Mouse (Mus musculus) B cell, adult 2 months (primary cell): ENCODE results near the gene Tnfaip8l2.

Experiments
- DNase-seq, 2 experiments: peaks; one replicate each; pipeline ENCODE4 v3.0.0; 2022

Gene Tnfaip8l2

DNA sequence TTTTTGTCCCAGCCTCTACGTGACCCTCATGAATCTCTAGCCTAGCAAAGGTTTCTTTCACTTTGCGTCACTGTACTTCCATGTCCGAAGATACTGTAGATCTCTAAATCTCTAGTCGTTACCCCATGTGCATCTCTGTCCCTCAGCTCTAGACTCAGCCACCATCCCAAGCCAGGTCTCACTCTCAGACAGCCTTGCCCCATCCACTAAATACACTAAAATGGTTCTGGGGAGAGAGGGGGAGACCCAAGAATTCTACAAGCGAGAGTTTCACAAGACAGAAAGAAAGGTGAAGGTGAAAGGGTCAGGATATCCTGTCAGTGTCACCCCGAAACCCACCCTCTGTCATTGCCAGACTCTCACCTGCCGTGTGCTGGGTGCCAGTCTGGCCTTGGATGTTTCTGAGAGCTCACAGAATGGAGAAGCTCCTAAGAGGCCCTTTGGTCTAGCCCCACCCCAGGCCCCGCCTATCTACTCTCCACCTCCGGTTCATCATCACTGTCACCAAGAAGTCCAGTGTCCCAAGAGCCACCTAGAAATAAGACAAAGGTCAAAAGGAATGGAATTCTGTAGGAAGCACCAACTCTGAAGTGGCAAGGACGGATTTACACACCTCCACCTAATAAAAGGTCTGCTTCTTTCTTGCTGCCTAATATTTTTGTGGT, at the start of gene Tnfaip8l2:
TSS of gene Tnfaip8l2 (minus strand) at position 409 of the 665 bp plus-strand sequence.
- peak; percentile 78 to 82 for DNase-seq

DNA sequence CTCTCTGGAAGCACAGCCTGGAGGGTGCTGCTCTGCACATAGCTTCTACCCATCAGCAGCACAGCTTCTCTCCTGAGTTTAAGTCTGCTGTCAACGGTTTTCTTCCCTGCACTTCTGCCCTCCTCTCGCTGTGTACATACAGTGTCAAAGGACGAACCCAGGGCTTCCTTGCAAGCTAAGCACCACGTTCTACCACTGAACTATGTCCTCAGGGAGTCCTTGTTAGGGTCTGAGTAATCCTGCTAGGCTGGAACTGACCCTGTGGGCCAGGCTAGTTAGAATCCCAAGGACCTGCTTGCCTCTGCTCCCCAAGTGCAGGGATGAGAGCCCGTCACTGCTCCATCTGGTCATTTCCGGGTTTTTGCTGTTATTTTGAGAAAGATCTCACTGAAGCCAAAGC, 44.7 kb upstream of the Tnfaip8l2 start:
- no peak for DNase-seq

GRCm38 (mm10) chr3:95186100-95186499, 43.9 kb upstream of the Tnfaip8l2 start:
- no peak for DNase-seq

DNA sequence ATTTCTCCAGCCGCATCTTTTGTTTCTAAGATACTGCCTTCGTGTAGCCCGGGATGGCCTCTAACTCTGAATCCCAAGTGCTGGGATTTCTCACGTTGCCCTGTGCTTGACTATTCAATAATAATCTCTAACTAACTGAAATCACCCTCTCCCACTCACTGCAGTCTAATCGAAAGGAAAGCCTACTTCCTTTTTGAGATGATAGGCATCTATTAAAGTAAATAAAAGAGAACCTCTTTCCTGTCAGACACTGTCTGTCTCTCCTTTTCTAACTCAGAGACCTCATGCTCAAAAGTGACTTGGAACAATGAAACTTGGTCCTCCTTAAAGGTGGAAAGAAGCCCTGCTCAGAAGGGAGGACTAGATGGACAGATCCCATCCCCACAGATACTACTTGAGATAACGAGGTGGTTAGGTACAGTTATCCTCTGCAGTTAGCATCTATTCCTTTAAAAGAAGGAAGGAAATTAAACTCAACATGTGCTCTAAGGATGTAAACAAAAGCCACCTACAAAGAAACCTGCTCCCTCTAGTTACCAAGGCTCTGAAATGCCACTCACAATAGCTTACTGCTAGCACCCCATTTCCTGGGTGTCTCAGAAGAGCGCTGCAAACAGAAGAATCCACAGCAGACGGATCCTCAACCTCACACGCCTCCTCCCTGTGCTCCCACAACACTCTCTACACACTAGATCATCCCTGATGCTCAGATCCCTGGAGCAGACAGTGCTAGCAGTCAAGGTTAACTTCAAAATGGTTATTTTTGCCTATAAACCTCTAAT, 42.8 kb upstream of the Tnfaip8l2 start:
- DNase-seq: no peak

GRCm38 (mm10) chr3:95181841-95182240, 39.7 kb upstream of the Tnfaip8l2 start:
- no peak for DNase-seq

GRCm38 (mm10) chr3:95179890-95180289, 37.7 kb upstream of the Tnfaip8l2 start:
- no peak for DNase-seq

DNA sequence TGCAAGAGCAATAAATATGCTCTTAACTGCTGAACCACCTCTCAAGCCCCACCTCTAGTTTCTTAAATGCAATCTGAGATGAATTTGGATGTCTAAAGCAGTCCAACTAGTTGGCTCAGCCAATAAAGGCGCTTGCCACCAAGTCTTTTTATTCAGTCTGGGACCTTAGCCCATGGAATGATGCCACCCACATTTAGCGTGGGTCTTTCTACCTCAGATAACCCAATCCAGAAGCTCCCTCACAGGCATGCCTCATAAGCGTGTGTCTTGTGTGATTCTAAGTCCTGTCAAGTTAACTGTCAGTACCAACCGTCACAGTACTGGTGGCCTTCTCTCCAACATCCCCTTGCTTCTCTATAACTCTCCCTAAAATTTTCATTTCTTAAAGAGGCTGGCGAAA, 36.8 kb upstream of the Tnfaip8l2 start:
- DNase-seq: no peak

- DNase-seq: no peak
These were observed 35.4 kb upstream of the Tnfaip8l2 start for GRCm38 (mm10) chr3:95177583-95177982.

- DNase-seq: no peak
These were observed 34.3 kb upstream of the Tnfaip8l2 start for GRCm38 (mm10) chr3:95176500-95176899.

GRCm38 (mm10) chr3:95174011-95174592, 31.9 kb upstream of the Tnfaip8l2 start:
- peak; percentile 89 to 90 for DNase-seq

DNA sequence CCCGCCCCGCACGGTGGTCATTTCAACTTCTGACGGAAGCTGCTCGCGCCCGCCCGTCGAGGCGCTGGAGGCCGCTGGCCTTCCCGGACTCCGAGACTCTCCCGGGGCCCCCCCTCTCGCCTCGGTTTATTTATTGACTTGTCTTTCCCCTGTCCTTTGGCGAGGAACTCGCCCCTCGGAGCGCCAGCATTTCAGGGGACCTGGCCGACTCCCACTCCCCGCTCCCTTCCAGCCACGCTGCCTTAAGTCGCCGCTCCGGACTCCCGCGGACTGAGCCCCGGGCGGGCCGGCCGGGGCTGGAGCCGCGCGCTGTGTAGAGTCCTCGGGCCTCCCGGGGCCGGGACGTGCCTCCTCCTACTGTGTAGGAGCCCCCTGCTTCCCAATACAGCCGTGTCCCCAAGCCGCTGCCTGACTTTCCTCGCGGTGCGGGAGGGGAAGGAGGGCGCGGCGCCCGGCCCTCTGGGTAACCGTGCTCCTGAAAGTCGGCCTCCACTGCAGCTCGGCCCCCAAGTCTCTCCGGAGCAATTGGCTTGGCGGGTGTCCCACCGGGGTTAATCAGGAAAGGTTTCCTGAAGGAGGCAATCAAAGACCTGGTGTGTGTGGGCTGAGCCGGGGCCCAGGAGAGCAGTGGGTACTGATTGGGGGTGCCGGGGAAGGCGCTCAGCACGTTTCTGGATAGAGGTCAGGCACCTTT, 31.2 kb upstream of the Tnfaip8l2 start:
- peak; percentile 31 to 38 for DNase-seq

DNA sequence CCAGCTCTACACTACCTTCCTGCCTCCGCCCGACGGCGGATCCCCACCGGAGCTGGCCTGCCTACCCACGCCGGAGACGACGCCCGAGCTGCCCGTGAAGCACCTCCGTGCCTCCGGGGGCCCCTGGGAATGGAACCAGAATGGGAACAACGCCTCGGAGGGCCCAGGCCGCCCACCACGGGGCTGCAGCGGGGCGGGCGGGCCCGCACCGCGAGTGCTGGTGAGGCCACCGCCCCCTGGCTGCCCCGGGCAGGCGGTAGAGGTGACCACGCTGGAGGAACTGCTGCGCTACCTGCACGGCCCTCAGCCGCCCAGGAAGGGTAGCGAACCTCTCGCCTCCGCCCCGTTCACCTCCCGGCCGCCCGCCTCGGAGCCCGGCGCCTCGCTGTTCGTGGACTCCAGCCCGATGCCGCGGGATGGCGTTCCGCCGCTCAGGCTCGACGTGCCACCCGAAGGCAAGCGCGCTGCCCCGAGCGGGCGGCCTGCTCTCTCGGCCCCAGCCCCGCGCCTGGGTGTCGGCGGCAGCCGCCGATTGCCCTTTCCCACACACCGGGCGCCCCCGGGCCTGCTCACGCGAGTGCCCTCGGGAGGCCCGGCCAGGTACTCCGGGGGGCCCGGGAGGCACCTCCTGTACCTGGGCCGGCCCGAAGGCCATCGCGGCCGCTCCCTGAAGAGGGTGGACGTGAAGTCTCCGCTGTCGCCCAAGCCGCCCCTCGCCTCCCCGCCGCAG, 30.5 kb upstream of the Tnfaip8l2 start:
- DNase-seq: no peak

DNA sequence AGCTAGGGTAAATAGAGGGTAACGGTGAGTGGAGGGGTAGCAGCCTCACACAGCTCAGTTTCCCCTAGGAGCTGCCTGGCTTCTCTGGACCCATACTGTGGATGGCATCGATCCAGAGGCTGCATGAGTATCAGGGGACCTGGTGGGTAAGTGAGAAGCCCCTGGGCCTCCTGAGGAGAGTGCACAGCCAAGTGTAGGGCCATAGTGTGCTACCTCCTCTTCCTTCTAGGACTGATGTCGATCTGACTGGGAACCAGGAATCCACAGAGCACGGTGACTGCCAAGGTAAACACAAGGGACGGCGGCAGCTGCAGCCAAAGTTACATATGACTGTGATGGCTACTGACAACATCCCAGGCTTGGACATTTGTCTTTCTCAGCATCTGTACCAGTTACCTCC, 28.9 kb upstream of the Tnfaip8l2 start:
- no peak for DNase-seq

- no peak for DNase-seq
These were observed 27.8 kb upstream of the Tnfaip8l2 start for GRCm38 (mm10) chr3:95169996-95170395.

DNA sequence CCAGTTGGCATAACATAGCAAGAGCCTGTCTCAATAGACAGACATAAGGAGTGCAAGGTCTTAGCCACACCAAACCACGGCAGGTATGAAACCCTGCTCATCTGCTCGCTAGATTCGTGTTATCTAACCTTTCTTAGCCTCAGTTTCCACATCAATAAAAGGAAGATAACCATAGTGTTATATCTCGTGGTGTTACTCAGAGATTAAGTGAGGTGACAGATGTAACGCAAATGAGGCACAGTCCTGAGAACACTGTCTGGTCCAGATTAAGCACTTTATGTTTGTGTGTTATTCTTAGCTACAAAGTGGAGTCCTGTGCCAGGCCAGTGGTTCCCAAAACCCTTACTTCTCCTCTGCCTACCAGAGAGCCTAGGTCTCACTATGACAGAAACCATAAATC, 22.7 kb upstream of the Tnfaip8l2 start:
- no peak for DNase-seq

- DNase-seq: no peak
These were observed 22.0 kb upstream of the Tnfaip8l2 start for GRCm38 (mm10) chr3:95164256-95164550.

- DNase-seq: no peak
These were observed 21.5 kb upstream of the Tnfaip8l2 start for GRCm38 (mm10) chr3:95163419-95164255.

GRCm38 (mm10) chr3:95162345-95162628, 20.1 kb upstream of the Tnfaip8l2 start:
- DNase-seq: no peak

DNA sequence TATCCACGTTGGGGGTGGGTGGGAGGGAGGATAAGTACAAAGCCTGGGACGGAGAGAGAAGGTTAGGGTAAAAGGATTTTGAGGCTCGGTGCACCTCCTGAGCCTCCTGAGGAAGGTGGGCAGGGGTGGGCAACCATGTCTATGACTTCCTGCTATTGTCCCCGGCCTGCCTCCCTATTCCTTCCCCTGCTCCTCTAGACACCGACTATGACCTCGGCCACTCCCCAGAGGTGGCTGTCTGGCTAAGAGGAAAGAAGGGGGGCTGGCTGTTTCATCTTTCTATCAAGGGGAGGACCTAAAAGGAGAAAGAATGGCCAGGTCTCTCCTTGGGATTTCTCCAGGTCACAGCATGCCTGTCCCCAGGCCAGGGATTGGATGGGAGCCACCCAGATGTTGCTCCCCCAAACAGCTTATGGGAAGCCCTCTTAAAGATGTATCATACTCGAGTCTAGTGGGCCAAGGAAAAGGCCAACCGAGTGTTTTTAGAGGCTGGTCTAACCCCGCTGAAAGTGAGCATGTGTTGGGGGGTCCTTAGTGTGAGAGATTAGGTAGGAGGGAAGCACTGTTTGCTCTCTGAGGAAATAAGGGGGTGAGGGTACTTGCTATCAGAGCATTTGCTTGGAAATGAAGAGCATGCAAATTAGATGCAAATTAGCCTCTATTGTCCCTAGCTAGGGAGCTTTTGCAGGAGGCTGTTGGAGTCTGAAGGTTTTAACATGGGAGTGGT, 19.6 kb upstream of the Tnfaip8l2 start:
- DNase-seq: no peak

DNA sequence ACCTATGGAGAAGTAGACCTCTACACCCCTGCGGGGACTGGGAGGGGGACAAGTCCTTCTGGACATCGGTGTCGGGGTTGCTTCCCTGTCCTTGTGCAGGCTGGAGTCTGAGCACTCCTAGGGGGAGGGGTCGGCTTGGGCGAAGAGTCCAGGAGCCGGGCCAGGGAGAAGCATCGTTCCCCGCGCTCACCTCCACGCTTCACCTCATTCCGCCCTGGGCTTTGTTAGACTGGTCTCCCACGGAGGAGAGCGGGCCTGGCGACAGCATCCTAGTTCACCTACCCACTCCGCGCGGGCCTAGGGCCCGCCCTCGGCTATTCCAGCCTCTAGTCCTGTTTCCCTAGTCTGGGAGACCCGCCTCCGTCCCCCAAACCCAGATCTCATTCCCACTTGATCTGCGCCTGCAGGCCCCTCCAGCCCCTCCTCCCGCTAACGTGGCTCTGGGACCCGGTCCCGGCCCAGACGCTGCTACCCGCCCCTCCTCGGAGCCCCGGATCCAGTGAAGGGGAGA, 18.9 kb upstream of the Tnfaip8l2 start:
- DNase-seq: no peak
